Mouse (Mus musculus) heart, embryonic 15.5 days (tissue): Measurements from ENCODE around the gene Atg4a-ps. TPM values are rescaled to one million over a fixed set of nuclear protein-coding genes. Genes with fewer than 3 reads are reported as not detected.
"Not testable (repeated sequence)": the region's sequence is repeated elsewhere in the genome, so short reads cannot be mapped to it uniquely, and the experiment has no call there.

Experiments
- ATAC-seq: fragments of 200-750 bp; cut with Nextera tagmentation; replicated peaks from 2 replicates; pipeline ENCODE4 v1.8.0; 2017; ENCODE audit warnings: low read depth, moderate TSS enrichment; ENCODE audit not compliant: insufficient number of reproducible peaks, insufficient read depth, low FRiP score
- H3K27ac ChIP-seq: fragments of 300-500 bp; sonication (generic); 2 replicates; pipeline ENCODE4 v1.5.1; 2015; ENCODE audit warnings: mild to moderate bottlenecking, inconsistent platforms
- H3K27me3 ChIP-seq: fragments of 300-500 bp; sonication (generic); 2 replicates; pipeline ENCODE4 v1.6.1; 2015; ENCODE audit warnings: inconsistent platforms
- H3K36me3 ChIP-seq: fragments of 300-500 bp; sonication (generic); 2 replicates; pipeline ENCODE4 v1.6.1; 2015; ENCODE audit warnings: mild to moderate bottlenecking, inconsistent platforms
- H3K4me1 ChIP-seq: fragments of 300-500 bp; sonication (generic); replicated peaks from 2 replicates; pipeline ENCODE4 v1.6.1; 2015; ENCODE audit warnings: inconsistent platforms
- H3K4me2 ChIP-seq: fragments of 300-500 bp; sonication (generic); 2 replicates; pipeline ENCODE4 v1.6.1; 2015; ENCODE audit warnings: inconsistent platforms, mild to moderate bottlenecking, moderate library complexity
- H3K4me3 ChIP-seq: fragments of 300-500 bp; sonication (generic); 2 replicates; pipeline ENCODE4 v1.5.1; 2015; ENCODE audit warnings: mild to moderate bottlenecking, inconsistent platforms
- H3K9ac ChIP-seq: fragments of 300-500 bp; sonication (generic); 2 replicates; pipeline ENCODE4 v1.6.1; 2015; ENCODE audit warnings: mild to moderate bottlenecking, inconsistent platforms
- H3K9me3 ChIP-seq: fragments of 300-500 bp; sonication (generic); replicated peaks from 2 replicates; pipeline ENCODE4 v1.6.1; 2016; ENCODE audit warnings: inconsistent platforms
- WGBS: fragments of 180-500 bp; shearing (Covaris S2); methylation state at CpG from one replicate; pipeline ENCODE4 v1.1.7; 2015; ENCODE audit warnings: mixed read lengths; 5-methylcytosine and 5-hydroxymethylcytosine counted together
- polyA plus RNA-seq: library from polyadenylated mRNA; unstranded; fragments of >200 nt; fragmentation: Nextera tagmentation; extraction: Ambion mirVana; gene quantifications from 2 replicates; pipeline ENCODE4 v1.2.1, GENCODE M21; 2015

Gene Atg4a-ps
- 0.10 and 0.29 TPM in 2 replicates for polyA plus RNA-seq

- 82% methylated on average over 2 of the region's 2 CpGs for WGBS
- not testable (repeated sequence) for H3K27ac ChIP-seq, H3K27me3 ChIP-seq, H3K4me1 ChIP-seq, H3K9me3 ChIP-seq, ATAC-seq, H3K4me3 ChIP-seq, H3K4me2 ChIP-seq, H3K9ac ChIP-seq, H3K36me3 ChIP-seq
Observed at GRCm38 (mm10) chr3:103645968-103646367, at the start of gene Atg4a-ps. Gene Atg4a-ps (minus strand): TSS chr3:103646068.

DNA sequence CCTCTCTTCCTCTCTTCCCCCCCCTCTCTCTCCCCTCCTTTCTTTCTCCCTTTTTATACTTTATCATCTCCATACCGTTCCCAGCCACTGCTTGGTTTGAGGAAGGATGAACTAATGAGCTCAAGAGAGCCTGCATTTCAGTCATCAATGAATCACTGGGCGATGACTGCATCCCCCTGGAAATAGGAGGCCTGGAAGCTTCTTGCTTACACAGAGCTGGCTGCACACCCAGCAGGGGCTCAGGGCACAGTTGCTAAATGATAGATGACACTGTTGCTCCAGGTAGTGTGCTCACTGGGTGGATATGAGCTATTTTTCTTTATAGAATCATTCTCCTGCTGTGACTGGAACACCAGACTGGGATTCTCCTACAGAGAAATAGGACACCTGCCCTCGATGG, 49.7 kb upstream of the Atg4a-ps start:
- Histone ChIP-seq H3K9me3 (no peaks in the 10 kb centered on the region), H3K27ac (no peak overlapping the region), H3K4me2 (no peak overlapping the region), H3K9ac (no peak overlapping the region), H3K4me1 (no peaks in the 10 kb centered on the region), H3K27me3 (no peaks in the 10 kb centered on the region), H3K4me3 (no peak overlapping the region), H3K36me3 (no peaks in the 10 kb centered on the region)
- 44% methylated on average over 3 of the region's 3 CpGs for WGBS
- ATAC-seq = no peak

- ATAC-seq = no peak
- 69% methylated on average over 3 of the region's 3 CpGs for WGBS
Observed at GRCm38 (mm10) chr3:103690506-103690905, 44.6 kb upstream of the Atg4a-ps start.

DNA sequence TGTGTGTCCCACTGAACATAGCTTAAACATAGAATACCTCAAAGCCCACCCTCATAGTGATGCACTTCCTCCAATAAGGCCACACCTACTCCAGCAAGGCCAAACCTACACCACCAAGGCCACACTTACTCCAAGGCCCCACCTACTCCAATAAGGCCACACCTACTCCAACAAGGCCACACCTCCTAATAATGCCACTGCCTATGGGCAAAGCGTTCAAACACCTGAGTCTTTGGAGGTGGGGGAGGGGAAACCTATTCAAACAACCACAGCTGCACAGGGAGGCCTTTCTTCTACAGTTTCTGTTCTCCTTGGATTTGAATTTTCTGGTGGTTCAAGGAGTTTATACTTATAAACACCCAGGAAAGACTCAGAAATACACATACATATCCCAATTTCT, 43.2 kb upstream of the Atg4a-ps start:
- Histone ChIP-seq H3K27me3 (no peaks in the 10 kb centered on the region), H3K36me3 (no peaks in the 10 kb centered on the region), H3K9me3 (no peaks in the 10 kb centered on the region), H3K4me1 (no peaks in the 10 kb centered on the region), H3K4me2 (no peak overlapping the region), H3K9ac (no peak overlapping the region), H3K4me3 (no peak overlapping the region), H3K27ac (no peak overlapping the region)
- no peak for ATAC-seq
- 68% methylated on average over 1 of the region's 1 CpGs for WGBS

More at GRCm38 (mm10) chr3:103690506-103690905, 44.6 kb upstream of the Atg4a-ps start:
- H3K27me3 ChIP-seq = no peaks in the 10 kb centered on the region
- H3K4me1 ChIP-seq = no peaks in the 10 kb centered on the region
- H3K9me3 ChIP-seq = no peaks in the 10 kb centered on the region
- H3K4me3 ChIP-seq = no peak overlapping the region
- H3K27ac ChIP-seq = no peak overlapping the region
- no peaks in the 10 kb centered on the region for H3K36me3 ChIP-seq
- no peak overlapping the region for H3K9ac ChIP-seq
- H3K4me2 ChIP-seq = no peak overlapping the region

GRCm38 (mm10) chr3:103683966-103684319, 38.1 kb upstream of the Atg4a-ps start:
- H3K4me2 ChIP-seq = no peak overlapping the region

DNA sequence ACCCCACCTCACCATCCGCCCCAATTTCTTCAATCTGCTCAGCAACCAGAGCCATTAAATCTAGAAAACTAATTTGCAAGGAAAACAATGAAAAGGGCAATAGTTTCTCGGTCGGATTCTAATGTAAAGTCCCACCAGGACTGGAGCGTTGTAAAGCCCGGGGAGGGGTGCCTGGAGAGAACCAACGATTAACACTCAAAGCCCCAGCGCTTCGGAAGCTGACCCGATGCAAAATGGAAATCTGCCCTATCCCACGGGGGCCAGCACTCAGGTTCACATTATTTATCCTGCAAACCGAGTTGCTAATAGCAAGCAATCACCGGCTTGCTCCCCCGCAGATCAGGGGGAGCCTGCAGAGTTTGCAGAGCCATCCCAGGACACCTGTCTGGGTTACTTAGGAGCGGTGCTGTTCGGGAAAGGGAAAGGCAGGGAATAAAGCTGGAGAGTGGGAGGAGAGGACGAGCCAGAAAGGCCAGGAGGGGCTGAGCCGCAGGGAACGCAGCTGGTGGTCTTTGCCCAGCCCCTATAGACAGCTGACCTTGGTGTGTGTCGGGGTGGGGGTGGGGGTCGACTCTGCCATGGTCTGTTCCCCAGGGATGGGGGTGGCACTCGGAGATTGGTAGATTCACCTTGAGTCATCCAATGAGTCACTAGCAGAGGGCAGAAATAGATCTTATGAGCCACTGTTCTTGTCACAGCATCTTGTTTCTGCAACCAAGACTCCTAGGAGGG, 37.5 kb upstream of the Atg4a-ps start:
- H3K4me3 ChIP-seq = no peak overlapping the region
- no peak overlapping the region for H3K9ac ChIP-seq
- H3K4me1 ChIP-seq = peaks cover 5% of the 10 kb centered on the region; the same call in 1 of the 2 replicates
- peak overlapping the region; percentile 40 for H3K4me2 ChIP-seq
- H3K36me3 ChIP-seq = no peaks in the 10 kb centered on the region
- no peak overlapping the region for H3K27ac ChIP-seq
- 0 out of 2 replicates have a peak, but pooled peaks cover 4% of the 10 kb centered on the region for H3K27me3 ChIP-seq
- ATAC-seq = no peak
- H3K9me3 ChIP-seq = no peaks in the 10 kb centered on the region
- 11% methylated on average over 21 of the region's 21 CpGs for WGBS

More at GRCm38 (mm10) chr3:103683966-103684319, 38.1 kb upstream of the Atg4a-ps start:
- Histone ChIP-seq H3K4me1 (peaks cover 5% of the 10 kb centered on the region; the same call in 1 of the 2 replicates), H3K27me3 (0 out of 2 replicates have a peak, but pooled peaks cover 4% of the 10 kb centered on the region), H3K4me3 (no peak overlapping the region), H3K36me3 (no peaks in the 10 kb centered on the region), H3K9ac (no peak overlapping the region), H3K9me3 (no peaks in the 10 kb centered on the region), H3K27ac (no peak overlapping the region)
- no peak for ATAC-seq
- 47% methylated on average over 5 of the region's 5 CpGs for WGBS

DNA sequence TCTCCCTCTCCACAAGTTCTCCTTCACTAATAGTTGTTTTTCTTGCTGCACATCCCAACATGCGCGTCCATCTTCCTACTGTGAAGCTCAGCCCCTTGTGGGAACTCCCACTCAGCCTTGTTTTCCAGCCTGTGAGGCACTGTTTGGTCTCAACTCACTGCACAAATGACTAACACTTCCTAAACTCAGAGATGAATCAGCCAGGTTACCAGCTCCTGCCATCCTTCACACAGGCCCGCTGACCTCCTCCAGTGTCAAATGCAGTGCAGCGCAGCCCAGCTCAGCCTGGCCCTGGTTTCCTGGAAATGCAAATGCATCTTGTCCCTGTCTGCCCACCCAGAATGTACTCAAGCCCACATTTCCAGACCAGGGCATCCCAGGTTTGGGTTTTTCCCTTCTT, 36.6 kb upstream of the Atg4a-ps start:
- 54% methylated on average over 4 of the region's 4 CpGs for WGBS
- H3K27ac ChIP-seq = no peak overlapping the region
- no peaks in the 10 kb centered on the region for H3K9me3 ChIP-seq

DNA sequence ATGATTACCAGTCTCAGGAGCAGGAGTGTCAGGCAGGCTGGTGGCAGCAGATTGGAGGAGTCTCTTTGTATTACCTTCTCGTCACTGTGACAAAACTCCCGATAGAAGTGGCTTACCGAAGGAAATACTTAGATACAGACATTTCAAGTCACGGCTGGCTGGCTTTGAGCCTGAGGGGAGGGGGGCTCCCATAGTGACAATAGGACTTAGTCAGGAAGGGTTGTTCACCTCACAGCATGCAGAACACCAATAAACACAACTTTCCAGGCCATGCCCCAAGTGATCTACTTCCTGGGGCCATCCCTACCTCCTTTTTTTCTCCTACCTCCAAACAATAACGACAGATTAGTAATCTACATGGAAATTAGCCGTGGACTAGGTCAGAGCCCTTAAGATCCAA, 32.9 kb upstream of the Atg4a-ps start:
- H3K4me3 ChIP-seq = no peak overlapping the region
- H3K4me1 ChIP-seq = peaks cover 5% of the 10 kb centered on the region; the same call in 1 of the 2 replicates
- H3K27ac ChIP-seq = no peak overlapping the region
- 31% methylated on average over 6 of the region's 6 CpGs for WGBS
- H3K27me3 ChIP-seq = 0 out of 2 replicates have a peak, but pooled peaks cover 4% of the 10 kb centered on the region
- H3K9me3 ChIP-seq = no peaks in the 10 kb centered on the region
- no peak for ATAC-seq
- no peaks in the 10 kb centered on the region for H3K36me3 ChIP-seq
- H3K9ac ChIP-seq = no peak overlapping the region
- H3K4me2 ChIP-seq = no peak overlapping the region

More for the DNA sequence above, 36.6 kb upstream of the Atg4a-ps start:
- ATAC-seq = no peak
- Histone ChIP-seq H3K9ac (no peak overlapping the region), H3K4me3 (no peak overlapping the region), H3K4me1 (peaks cover 5% of the 10 kb centered on the region; the same call in 1 of the 2 replicates), H3K27me3 (0 out of 2 replicates have a peak, but pooled peaks cover 4% of the 10 kb centered on the region), H3K36me3 (no peaks in the 10 kb centered on the region), H3K4me2 (no peak overlapping the region)

DNA sequence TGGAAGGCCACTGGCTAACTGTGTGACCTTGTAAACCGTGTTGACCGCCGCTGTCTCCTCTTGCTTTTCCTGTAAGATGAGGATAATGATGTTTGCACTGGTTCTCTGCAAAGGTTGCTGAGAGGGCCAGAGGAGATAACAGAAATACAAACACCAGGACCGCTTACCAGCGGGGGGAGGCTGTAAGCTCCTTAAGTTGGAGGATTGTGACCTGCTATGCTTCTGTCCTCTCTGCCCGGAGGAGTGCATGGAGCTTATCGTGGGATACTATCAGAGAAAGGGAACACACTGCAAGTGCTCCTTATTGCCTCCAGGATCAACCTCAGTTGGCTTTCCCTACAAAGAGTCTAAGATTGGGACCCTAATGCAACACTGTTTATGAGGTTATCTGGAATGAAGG, 26.8 kb upstream of the Atg4a-ps start:
- no peaks in the 10 kb centered on the region for H3K36me3 ChIP-seq
- no peak overlapping the region for H3K4me2 ChIP-seq
- H3K27ac ChIP-seq = no peak overlapping the region
- H3K9ac ChIP-seq = no peak overlapping the region
- ATAC-seq = no peak
- no peak overlapping the region for H3K4me3 ChIP-seq
- no peaks in the 10 kb centered on the region for H3K4me1 ChIP-seq
- no peaks in the 10 kb centered on the region for H3K9me3 ChIP-seq
- H3K27me3 ChIP-seq = no peaks in the 10 kb centered on the region
- WGBS = 16% methylated on average over 7 of the region's 7 CpGs

- Histone ChIP-seq H3K9ac (no peak overlapping the region), H3K27ac (no peak overlapping the region), H3K4me2 (no peak overlapping the region), H3K36me3 (no peaks in the 10 kb centered on the region), H3K4me1 (no peaks in the 10 kb centered on the region), H3K4me3 (no peak overlapping the region), H3K9me3 (no peaks in the 10 kb centered on the region), H3K27me3 (no peaks in the 10 kb centered on the region)
- ATAC-seq = no peak
- 77% methylated on average over 4 of the region's 4 CpGs for WGBS
Observed at GRCm38 (mm10) chr3:103672113-103672512, 26.2 kb upstream of the Atg4a-ps start.

DNA sequence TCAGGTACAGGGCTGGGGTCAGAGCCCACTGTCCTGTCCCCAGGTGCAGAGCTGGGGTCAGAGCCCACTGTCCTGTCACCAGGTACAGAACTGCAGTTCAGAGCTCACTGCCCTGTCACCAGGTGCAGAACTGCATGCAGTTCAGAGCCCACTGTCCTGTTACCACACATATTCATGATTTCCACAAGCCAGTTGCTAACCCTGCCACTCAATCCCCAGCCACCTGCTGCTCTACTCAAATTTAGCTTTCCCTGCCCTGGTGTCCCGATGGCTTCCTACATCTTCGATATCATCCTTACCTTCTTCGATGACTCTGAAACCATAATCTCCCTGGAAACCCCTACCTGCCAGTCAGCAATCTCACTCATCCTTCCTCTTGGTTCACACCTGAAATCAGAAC, 17.5 kb upstream of the Atg4a-ps start:
- Histone ChIP-seq H3K9me3 (no peaks in the 10 kb centered on the region), H3K36me3 (no peaks in the 10 kb centered on the region), H3K4me2 (no peak overlapping the region), H3K4me3 (no peak overlapping the region), H3K4me1 (peaks cover 12% of the 10 kb centered on the region), H3K27me3 (no peaks in the 10 kb centered on the region), H3K9ac (no peak overlapping the region), H3K27ac (no peak overlapping the region)
- WGBS = 95% methylated on average over 3 of the region's 3 CpGs
- ATAC-seq = no peak

- ATAC-seq = no peak
- H3K9ac ChIP-seq = no peak overlapping the region
- peaks cover 12% of the 10 kb centered on the region for H3K4me1 ChIP-seq
- H3K9me3 ChIP-seq = no peaks in the 10 kb centered on the region
- H3K27me3 ChIP-seq = no peaks in the 10 kb centered on the region
- H3K4me2 ChIP-seq = no peak overlapping the region
- 83% methylated on average over 8 of the region's 8 CpGs for WGBS
- no peak overlapping the region for H3K4me3 ChIP-seq
- H3K27ac ChIP-seq = no peak overlapping the region
- no peaks in the 10 kb centered on the region for H3K36me3 ChIP-seq
Observed at GRCm38 (mm10) chr3:103661714-103662113, 15.8 kb upstream of the Atg4a-ps start.
